Mouse (Mus musculus) embryonic fibroblast, embryonic 13.5 days (primary cell): ENCODE results near the gene Nlrp4b. TPM values are rescaled to one million over a fixed set of nuclear protein-coding genes. Genes with fewer than 3 reads are reported as not detected.
"Not testable (repeated sequence)": the region's sequence is repeated elsewhere in the genome, so short reads cannot be mapped to it uniquely, and the experiment has no call there.

ENCODE experiments used
- H3K27ac ChIP-seq: 2 replicates; pipeline ENCODE4 v1.5.1; 2012; ENCODE audit warnings: low read length, control low read depth, inconsistent platforms; ENCODE audit not compliant: insufficient read depth
- H3K4me1 ChIP-seq: 2 replicates; pipeline ENCODE4 v1.6.1; 2011; ENCODE audit warnings: low read length; ENCODE audit not compliant: control insufficient read depth, insufficient read depth
- H3K4me3 ChIP-seq: 2 replicates; pipeline ENCODE4 v1.5.1; 2011; ENCODE audit warnings: mild to moderate bottlenecking, control low read depth, low read length; ENCODE audit not compliant: insufficient read depth
- CTCF ChIP-seq: IDR thresholded peaks from 2 replicates; pipeline ENCODE4 v1.5.1; 2011; ENCODE audit warnings: mild to moderate bottlenecking, control low read depth, low read length, moderate library complexity, borderline replicate concordance; ENCODE audit not compliant: insufficient read depth
- POLR2A ChIP-seq: IDR thresholded peaks from 2 replicates; pipeline ENCODE4 v1.6.1; 2011; ENCODE audit warnings: low read depth, mild to moderate bottlenecking, control low read depth, low read length, moderate library complexity
- polyA plus RNA-seq: library from polyadenylated mRNA; stranded (reverse); fragments of >200 nt; gene quantifications from 2 replicates; pipeline ENCODE4 v1.2.4, GENCODE M21; 2011; ENCODE audit warnings: low read depth; ENCODE audit not compliant: missing spikeins, insufficient read length

Gene Nlrp4b
- not detected in 2 replicates for polyA plus RNA-seq

GRCm38 (mm10) chr7:10687489-10687888 lies at the start of gene Nlrp4b:
Nlrp4b (plus strand) TSS chr7:10687789.
- Histone ChIP-seq H3K4me1 (no peaks in the 10 kb centered on the region), H3K4me3 (no peak within 1 kb of the TSS), H3K27ac (no peak within 1 kb of the TSS)
- no peak for TF ChIP-seq POLR2A
- TF ChIP-seq CTCF, result no peak

GRCm38 (mm10) chr7:10754264-10754663 lies 66.7 kb downstream of the Nlrp4b start, which contains the start of gene Vmn1r71:
Vmn1r71 (minus strand) TSS chr7:10754364.
- Histone ChIP-seq H3K4me1 (no peaks in the 10 kb centered on the region), H3K4me3 (no peak within 1 kb of the TSS), H3K27ac (no peak within 1 kb of the TSS)
- no peak for TF ChIP-seq POLR2A
- no peak for TF ChIP-seq CTCF

GRCm38 (mm10) chr7:10757551-10757950 lies 70.0 kb downstream of the Nlrp4b start:
- not testable (repeated sequence) for H3K4me3 ChIP-seq, H3K27ac ChIP-seq, H3K4me1 ChIP-seq

Other genes starting within 250 kb of the Nlrp4b start
- not detected in 2 replicates for gene Vmn1r67, start 244.5 kb upstream of the Nlrp4b start, polyA plus RNA-seq
- 6.5 and 7.6 TPM in 2 replicates for gene Zik1, start 192.4 kb upstream of the Nlrp4b start, polyA plus RNA-seq
- not detected in 2 replicates for gene Vmn1r68, start 129.3 kb upstream of the Nlrp4b start, polyA plus RNA-seq
- not detected in 2 replicates for gene Vmn1r69, start 74.1 kb upstream of the Nlrp4b start, polyA plus RNA-seq
- not detected in 2 replicates for gene Vmn1r70, start 56.3 kb upstream of the Nlrp4b start, polyA plus RNA-seq
- gene Vmn1r71, start 66.6 kb downstream of the Nlrp4b start, polyA plus RNA-seq, result not detected in 2 replicates
- not detected in 2 replicates for gene Zscan4b, start 217.3 kb downstream of the Nlrp4b start, polyA plus RNA-seq